Mouse (Mus musculus) hematopoietic stem cell, adult 5-6 weeks (primary cell): ENCODE results near the gene Uhrf1bp1. TPM values are rescaled to one million over a fixed set of nuclear protein-coding genes. Genes with fewer than 3 reads are reported as not detected.

Source experiments
- ATAC-seq, 2 experiments: fragments of 125-278 bp in 1 of 2; replicated peaks in 1 of 2; 2 replicates each; pipeline ENCODE4 v1.8.0; 2016 to 2017; ENCODE audit warnings: inconsistent platforms in 2 of 2, mild to moderate bottlenecking in 2 of 2, moderate number of reproducible peaks in 2 of 2, low read depth in 1 of 2, moderate TSS enrichment in 1 of 2; ENCODE audit not compliant: low FRiP score in 2 of 2, poor library complexity in 2 of 2, severe bottlenecking in 2 of 2, insufficient read depth in 1 of 2, low TSS enrichment in 1 of 2
- total RNA-seq: library from RNA; stranded (forward); fragments of 172-1452, 232-1000 nt; gene quantifications from 2 replicates; pipeline ENCODE4 v1.2.3, GENCODE M21; 2017

Uhrf1bp1 gene
- total RNA-seq = 7.4 and 9.2 TPM in 2 replicates

DNA sequence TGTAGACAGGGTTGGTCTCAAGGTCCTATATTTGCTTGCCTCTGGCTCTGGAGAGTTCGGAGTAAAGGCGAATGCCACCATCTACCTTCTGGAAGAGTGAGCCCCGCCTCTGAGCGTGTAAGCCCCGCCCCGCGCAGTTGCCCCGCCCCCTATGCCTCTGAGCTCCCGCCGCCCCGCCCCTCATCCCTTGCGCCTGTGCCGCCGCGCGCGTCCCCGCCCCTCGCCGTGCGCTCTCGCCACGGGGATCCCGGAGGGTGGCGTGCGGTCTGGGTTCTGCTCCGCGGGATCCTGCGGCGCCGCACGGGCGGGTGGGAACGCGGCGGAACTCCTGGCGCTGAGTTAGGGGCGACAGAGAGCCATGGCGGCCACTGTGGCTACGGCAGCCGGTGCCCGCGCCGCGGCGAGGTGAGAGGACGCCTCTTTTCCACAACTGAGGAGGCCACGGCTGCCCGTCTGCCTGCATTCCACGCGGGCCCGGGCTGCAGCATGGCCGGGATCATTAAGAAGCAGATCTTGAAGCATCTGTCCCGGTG is at the start of gene Uhrf1bp1:
TSS of gene Uhrf1bp1 (plus strand) at position 177 of the 533 bp plus-strand sequence.
- peak; percentile 39 to 74; a peak in 2 of 4 replicates for ATAC-seq

DNA sequence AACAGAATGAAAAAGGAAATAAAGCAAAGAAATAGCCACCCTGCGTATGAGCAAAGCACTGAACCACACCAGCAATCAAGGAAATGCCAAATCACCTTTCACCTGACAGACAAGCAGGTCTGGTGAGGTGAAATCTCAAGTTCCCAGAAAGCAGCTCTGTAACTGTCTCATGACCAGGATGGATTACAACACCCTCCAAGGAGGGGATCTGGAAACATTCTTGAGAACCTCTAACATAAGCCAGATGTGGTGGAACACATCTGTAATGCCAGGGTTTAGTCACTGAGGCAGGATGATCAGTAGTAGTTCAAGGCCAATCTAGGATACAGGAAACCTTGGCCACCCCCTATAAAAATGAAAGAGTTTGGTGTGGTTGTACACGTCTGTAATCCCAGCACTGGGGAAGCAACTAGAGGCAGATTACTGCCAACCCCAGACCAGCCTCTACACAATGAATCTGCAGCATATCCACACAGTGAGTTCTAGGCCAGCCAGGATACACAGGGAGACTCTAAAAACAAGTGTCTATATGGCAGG is 48.6 kb upstream of the Uhrf1bp1 start:
- ATAC-seq = no peak

DNA sequence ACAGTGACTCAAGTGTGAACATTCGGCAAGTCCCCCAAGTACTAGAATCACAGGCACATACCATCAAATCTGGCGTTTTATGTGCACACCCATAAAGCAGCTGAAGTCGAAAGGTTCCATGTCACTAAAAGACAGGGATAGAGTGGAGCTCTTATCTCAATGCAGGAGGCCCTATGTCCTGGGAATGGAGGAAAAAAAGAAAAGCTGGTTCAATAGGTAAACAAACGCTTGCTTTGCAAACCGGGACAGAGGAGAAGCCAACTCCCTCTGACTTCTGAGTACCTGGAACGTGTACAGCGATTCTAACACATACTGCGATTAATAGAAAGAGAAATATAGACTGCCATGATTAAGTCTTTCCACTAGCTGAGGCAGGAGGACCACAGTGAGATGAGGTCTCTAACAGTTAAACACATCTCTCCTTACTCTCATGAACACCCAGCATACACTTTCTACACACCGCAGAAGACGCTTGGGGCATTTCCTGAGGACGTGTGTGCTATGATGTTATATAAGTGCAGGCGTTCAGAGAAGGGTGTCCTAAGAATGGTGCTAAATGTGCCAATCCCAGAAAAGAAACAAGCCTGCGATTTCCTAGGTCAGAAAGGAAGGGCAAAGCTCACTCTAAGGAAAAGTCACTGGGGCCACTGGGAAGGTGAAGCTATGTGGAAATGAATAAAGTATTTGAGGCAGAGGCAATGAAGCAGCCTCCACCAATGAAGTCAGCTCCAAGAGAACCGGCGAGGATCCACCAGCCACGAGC is 45.5 kb upstream of the Uhrf1bp1 start:
- no peak for ATAC-seq

DNA sequence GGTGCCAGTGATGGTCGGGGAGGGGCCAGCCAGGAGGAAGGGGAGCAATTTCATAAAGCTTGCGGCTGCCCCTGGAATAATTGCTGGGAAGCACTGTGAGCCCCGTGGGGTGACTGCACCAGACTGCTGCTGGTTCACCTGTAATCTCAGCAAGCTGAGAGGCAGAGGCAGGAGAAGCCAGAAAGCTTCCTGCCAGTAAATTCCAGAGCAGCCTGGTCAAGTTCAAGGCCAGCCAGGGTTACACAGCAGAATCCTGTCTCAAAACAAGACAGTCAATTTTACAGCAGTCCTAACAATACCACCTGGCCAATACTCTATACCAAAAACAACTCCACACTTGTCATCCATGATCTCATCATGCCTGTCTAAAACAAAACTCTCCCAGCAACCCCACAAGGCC is 44.3 kb upstream of the Uhrf1bp1 start:
- no peak for ATAC-seq

DNA sequence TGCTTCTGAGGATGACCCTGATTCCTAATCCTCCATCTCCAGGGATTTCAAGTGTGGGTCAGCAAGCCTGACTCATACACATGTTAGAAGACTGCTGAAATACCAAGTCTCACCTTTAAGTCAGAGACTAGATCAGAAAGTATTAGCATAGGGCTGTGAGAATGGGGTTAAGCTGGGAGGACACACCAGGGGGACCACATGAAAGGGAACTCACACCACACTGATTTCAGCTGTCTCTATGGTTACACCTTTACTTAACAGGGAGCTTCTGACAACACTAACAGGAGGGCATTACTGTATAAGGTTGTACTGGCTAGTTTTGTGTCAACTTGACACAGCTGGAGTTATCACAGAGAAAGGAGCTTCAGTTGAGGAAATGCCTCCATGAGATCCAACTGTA is 41.6 kb upstream of the Uhrf1bp1 start:
- ATAC-seq = no peak

DNA sequence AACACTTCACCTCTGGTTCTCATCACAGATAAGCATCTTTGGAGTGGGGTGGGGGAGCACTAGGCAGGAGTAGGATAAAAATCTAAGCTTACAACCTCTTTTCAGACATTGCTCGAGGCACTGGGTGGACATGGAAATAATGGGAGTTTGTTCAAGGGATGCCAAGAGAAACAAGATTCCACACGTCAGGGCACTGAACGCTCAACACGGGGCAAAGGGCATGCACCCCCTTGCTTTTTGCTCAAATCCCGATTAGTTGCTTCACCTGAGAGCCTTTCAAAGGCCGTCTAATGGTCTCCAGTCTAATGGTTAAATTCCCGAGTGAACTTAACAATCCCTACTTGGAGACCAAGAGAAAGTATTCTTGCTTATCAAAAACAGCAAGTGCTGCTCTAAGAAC is 37.2 kb upstream of the Uhrf1bp1 start:
- no peak for ATAC-seq

DNA sequence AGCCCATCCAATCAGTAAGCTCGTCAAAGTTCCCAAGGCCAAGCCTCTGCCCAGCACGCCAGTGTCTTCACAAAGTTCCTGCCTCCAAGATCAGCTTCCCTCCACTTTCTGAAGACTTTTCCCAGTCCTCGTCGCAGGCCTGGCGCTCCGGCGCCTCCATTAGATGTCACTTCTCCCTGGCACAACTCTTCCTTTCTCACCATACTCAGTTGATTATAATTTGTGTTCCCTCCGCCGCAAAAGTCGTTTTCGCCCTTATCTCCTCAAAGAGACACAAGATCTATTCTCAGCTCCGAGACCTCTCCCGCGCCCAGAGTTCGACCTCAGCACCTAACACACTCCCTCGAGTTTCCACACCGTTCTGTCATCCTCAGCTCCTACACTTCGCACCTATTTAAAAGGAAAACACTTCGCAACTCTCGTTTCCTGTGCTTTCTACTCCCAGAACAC is 36.7 kb upstream of the Uhrf1bp1 start:
- no peak for ATAC-seq

DNA sequence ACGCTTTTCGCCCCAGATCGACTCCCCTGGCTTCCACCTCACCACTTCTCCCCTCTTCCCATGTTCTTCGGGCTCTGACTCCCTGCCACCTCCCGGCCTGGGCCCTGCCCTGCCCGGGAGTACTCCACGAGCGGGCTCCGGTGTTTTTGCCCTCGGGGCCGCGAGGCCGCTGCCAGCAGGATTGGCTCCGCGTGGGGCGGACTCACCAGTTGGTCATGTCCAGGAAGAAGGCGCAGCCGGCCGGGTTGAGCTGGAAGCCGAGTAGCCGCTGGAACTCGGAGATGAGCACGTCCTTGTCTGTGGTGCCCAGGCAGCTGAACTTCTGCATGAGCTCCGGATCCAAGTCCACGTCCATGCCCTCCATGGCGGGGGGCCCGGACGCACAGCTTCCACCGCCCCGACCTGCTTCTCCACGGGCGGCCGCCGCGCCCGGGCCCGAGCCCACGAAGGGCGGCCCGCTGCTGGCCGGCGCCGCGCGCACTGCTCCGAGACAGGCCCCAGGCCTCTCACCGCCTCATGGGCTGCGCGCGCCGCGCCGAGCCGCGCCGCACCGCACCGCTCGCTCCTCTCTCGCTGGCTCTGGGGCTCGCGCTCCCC is 36.2 kb upstream of the Uhrf1bp1 start:
- no peak; a peak in 1 of 4 replicates for ATAC-seq

DNA sequence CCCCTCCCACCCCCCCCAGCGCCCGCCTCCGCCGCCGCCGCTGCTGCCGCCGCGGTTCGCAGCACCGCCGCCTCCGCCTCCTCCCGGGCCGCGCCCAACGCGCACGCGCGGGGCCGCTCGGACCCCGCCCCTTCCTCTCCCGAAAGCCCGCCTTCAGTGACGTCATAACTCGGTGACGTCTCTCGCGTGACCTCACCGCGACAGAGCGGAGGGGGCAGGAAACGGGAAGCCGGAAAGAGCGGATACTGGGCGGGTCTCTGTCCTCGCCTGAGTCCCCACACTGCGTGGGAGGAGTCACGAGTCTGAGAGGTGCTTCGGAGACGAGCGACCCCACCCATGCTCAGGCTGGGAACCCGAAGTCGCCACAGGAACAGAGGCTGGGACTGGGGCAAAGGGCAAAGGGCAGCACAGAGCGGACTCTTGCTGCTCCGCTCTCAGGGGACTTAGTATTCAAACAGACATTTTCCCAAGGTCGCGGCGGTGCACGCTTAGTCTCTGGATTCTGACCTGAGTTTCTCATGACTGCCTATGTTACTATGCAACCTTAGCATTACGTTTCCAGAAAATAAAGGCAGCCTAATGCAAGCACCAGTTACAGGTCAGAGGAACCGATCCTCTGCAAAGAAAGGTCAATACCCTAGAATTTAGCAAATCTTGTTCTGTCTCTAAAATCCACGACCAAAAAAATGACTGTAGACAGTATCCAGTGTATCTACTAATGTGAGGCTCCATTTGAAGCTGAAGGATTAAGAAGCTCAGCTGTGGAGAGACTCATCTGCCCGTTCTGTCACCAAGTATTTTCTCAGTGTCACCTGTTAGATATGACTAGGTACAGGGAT is 35.5 kb upstream of the Uhrf1bp1 start, which contains the start of gene D17Wsu92e:
TSS of gene D17Wsu92e (minus strand) at position 81 of the 839 bp plus-strand sequence.
- peak; percentile 94 to 95 for ATAC-seq

DNA sequence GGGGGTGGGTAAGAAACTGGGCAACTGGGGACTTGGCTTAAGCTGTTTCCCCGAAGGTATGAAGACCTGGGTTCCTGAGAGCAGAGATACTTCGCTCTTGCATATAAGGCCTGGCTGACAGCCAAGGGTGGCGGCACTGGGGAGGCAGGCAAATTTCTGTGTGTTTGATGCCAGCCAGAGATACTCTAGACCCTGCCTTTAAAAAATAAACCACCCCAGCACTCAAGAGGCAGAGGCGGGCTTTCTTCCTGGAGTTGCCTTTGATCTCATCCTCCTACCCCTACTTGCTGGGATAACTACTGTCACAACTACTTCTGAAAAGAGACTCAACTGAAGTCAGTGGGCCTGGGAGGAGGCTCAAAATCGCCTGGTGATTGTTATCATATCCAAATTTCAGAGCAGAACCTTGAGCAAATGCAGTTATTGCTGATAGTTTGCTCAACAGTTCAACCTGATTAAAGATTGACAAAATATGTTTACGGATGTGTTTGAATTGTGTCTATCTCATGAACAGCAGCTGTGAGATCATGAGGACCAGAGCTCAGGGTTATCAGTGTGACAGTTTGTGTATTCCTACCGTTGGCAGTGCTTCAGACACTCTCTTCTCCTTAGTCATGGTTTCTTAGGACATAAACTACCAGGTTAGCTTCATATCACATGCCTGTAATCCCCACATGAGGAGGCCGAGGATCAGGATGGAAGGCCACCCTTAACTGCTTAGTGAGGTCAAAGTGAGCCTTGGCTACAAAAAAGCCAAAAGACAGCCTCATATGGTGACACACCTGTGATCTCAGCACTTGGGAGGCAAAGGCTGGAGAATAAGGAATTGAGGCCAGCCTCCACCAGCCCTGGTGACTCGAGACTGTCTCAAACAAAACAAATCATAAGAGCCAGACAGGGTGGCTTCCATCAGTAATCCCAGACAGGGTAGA is 34.6 kb upstream of the Uhrf1bp1 start:
- ATAC-seq = no peak

DNA sequence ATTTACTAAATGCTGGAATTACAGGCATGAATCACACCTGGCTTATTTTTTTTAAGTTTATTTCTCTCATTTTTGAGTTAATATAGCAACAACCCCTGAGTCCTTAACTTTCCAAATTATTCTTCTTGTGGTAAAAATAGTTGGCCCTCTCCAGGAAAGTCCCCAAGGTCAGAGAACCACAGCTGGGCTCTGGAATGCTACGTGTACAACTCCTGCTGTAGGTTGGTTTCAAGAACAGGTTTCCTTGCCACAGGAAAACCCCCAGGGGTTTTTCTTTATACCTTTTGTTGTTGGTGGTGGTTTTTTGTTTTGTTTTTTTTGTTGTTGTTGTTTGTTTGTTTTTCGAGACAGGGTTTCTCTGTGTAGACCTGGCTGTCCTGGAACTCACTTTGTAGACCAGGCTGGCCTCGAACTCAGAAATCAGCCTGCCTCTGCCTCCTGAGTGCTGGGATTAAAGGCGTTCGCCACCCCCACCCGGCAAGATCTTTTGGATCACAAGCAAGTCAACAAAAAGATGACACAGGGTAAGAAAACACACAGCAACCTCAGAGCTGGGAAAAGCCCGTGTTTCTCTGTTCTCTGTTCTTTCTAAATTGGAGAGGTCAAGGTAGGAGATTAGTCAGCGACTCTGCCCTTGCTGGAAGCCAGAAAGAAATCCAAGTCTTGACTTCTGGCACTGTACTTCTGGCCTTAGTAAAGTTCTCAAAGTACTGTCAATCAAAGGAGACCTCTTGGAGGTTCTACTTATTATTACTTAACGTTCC is 32.9 kb upstream of the Uhrf1bp1 start:
- no peak for ATAC-seq

DNA sequence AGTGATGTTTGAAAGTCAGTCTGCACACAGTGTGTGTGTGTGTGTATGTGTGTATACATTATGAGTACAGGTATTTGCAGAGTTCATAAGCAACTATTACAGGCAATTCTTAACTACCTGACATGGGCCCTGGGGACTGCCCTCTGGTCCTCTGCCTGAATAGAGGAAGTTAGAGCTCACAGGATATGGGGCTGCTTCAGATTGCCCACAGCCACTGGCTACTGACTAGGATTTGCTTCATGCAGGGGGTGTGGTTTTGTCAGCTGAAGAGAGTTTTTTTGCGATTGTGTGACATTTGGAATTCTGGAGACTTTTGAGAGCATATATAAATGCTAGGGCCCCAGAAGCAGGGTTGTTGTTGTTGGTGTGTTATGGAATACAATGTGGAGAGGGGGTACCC is 31.3 kb upstream of the Uhrf1bp1 start:
- ATAC-seq = peak; percentile 32 to 46; a peak in 3 of 4 replicates

DNA sequence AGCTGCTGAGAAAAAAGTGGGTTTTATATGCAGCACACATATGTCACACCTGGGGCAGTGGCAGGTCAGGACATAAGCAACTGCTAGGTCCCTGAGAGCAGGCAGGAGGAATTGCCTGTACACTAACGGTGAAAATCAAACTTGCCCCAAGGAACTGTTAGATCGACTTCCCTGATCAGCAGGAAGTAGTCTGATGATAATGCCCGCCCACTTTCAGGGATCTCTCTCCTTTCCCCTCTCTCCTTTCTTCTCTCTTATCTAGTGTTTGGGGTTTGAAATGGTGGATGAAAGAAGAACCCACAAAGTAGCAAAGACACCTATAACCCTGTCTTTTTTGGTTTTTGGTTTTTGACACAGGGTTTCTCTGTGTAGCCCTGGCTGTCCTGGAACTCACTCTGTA is 30.7 kb upstream of the Uhrf1bp1 start:
- ATAC-seq = no peak

DNA sequence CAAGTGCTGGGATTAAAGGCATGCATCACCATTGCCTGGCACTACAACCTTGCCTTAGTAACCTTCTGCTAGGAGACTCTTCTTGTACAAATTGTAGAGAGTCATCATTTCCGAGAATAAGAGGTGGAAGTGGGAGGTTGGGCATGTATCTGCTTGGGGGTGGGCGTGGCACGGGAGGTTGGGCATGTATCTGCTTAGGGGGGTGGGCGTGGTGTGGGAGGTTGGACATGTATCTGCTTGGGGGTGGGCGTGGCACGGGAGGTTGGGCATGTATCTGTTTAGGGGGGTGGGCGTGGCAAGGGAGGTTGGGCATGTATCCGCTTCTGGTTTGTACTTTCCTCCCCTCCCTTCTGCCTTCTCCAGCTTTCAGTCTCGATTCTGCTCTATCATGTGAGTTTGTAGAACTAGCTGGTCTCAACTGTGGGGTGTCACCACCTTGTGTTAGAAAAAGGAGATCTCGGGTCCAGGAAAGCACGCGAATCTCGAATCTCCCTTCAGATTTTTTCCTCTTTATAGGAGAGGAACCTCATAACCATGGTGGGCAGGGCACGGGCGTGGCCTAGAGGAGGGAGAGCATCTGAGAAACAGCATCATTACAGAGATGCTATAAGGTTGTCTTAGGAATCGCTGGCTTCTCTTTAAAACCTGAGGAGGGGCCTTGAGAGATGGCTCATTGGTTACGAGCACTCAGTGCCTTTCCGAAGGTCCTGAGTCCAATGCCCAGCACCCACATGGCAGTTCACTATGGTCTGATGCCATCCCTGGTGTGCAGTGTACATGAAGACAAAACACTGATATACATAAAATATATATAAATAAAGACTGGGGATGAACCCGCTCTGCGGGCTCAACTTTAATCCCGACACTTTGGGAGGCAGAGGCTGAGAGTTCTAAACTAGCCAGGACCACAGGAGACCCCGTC is 30.0 kb upstream of the Uhrf1bp1 start:
- ATAC-seq = peak; percentile 90 to 93

DNA sequence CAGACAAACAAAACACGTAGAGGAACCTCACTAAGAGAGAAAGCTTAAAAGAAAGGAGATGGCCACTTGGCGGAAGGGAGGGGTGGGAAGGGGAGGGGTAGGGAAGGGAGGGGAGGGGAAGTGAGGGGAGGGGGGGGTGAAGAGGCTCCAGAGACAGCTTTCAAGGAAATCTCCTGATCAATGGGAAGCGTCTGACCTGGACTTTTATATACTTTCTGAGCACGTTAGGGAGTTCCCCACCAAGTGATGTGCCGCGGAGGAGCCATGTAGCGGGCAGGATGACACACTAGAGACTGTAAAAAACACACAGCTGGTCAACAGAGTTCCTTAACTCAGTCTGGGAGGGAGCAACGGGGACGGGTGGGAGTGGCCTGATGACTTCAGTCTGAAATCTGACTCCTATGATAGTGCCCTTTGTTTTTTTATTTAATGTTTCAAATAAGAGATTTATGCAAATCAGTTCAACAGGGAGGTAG is 29.3 kb upstream of the Uhrf1bp1 start:
- ATAC-seq = no peak
